Mouse (Mus musculus) E14TG2a.4 (cell line): ENCODE data around the gene Edn1.

Experiments used
- CTCF ChIP-seq: conservative IDR thresholded peaks from 2 replicates; pipeline ENCODE4 v1.5.1; 2014; ENCODE audit warnings: low read length
- NANOG ChIP-seq: IDR thresholded peaks from 2 replicates; pipeline ENCODE4 v1.6.1; 2014; ENCODE audit warnings: borderline replicate concordance, low read length, mixed read lengths
- POU5F1 ChIP-seq: IDR thresholded peaks from 2 replicates; pipeline ENCODE4 v1.6.1; 2014; ENCODE audit warnings: low read length, borderline replicate concordance

DNA sequence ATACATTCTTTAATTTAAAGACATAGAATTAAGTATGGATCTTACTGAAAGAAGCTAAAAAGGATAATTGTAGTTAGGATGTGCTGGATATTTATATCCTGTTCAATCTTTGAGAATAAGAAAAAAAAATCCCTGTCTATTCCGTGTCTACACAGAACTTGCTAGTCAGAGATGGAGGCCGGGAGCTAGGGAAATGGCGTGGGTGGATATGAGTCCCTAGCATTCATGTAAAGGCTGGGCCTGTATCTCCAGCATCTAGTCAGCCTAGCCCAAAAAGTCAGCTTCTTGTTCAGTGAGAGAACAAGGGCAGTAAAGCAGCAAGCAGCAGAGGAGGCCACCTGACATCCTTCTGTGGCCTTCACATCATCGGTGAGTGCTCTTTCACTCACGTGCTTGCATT, 8.7 kb upstream of the Edn1 start:
- no peak for TF ChIP-seq CTCF
- no peak for TF ChIP-seq NANOG
- TF ChIP-seq POU5F1 = no peak
